Mouse (Mus musculus): Measurements from ENCODE around the gene Auts2. TPM values are rescaled to one million over a fixed set of nuclear protein-coding genes. Genes with fewer than 3 reads are reported as not detected.
A peak's percentile ranks its signal among the peaks of the same experiment; 100 is the strongest.

Auts2 gene
- polyA plus RNA-seq, 1 experiment from 2014 or later, result 47.7 TPM

- ATAC-seq (ENCODE audit: insufficient number of reproducible peaks, insufficient read depth, low FRiP score, low read depth), result peak; percentile 39; the same call in 1 of the 2 replicates
- no peaks in the 10 kb centered on the region for H3K9me3 ChIP-seq (ENCODE audit: control insufficient read depth, low read depth, low read length)
- H3K4me2 ChIP-seq (replicated peaks; ENCODE audit: low read depth, low read length), result no peak overlapping the region
- no peak overlapping the region for H3K27ac ChIP-seq (ENCODE audit: low read length)
- no peak overlapping the region for H3K9ac ChIP-seq (replicated peaks; ENCODE audit: low read depth, low read length)
- no peak overlapping the region for H3K4me3 ChIP-seq (ENCODE audit: low read depth, low read length)
- no peaks in the 10 kb centered on the region for H3K27me3 ChIP-seq (ENCODE audit: control insufficient read depth, insufficient read depth, low read length)
- H3K4me1 ChIP-seq (ENCODE audit: control insufficient read depth, insufficient read depth, low read length), result peaks cover 9% of the 10 kb centered on the region; the same call in 1 of the 2 replicates
- H3K36me3 ChIP-seq (ENCODE audit: control insufficient read depth, insufficient read depth, low read length), result no peaks in the 10 kb centered on the region
- WGBS, result 42% methylated on average over 14 of the region's 14 CpGs
Observed at GRCm38 (mm10) chr5:131600325-131601125, 942.6 kb downstream of the Auts2 start.

GRCm38 (mm10) chr5:131597503-131597902 is 945.6 kb downstream of the Auts2 start:
- Histone ChIP-seq H3K36me3 (ENCODE audit: control insufficient read depth, insufficient read depth, low read length) (no peaks in the 10 kb centered on the region), H3K4me2 (replicated peaks; ENCODE audit: low read depth, low read length) (no peak overlapping the region), H3K4me3 (ENCODE audit: low read depth, low read length) (no peak overlapping the region), H3K27me3 (ENCODE audit: control insufficient read depth, insufficient read depth, low read length) (no peaks in the 10 kb centered on the region), H3K9me3 (ENCODE audit: control insufficient read depth, low read depth, low read length) (no peaks in the 10 kb centered on the region), H3K9ac (replicated peaks; ENCODE audit: low read depth, low read length) (no peak overlapping the region), H3K27ac (ENCODE audit: low read length) (no peak overlapping the region), H3K4me1 (ENCODE audit: control insufficient read depth, insufficient read depth, low read length) (peaks cover 9% of the 10 kb centered on the region; the same call in 1 of the 2 replicates)
- ATAC-seq (ENCODE audit: insufficient number of reproducible peaks, insufficient read depth, low FRiP score, low read depth), result no peak
- WGBS, result 85% methylated on average over 3 of the region's 3 CpGs

- no peaks in the 10 kb centered on the region for H3K27me3 ChIP-seq (ENCODE audit: control insufficient read depth, insufficient read depth, low read length)
- no peaks in the 10 kb centered on the region for H3K9me3 ChIP-seq (ENCODE audit: control insufficient read depth, low read depth, low read length)
- no peaks in the 10 kb centered on the region for H3K36me3 ChIP-seq (ENCODE audit: control insufficient read depth, insufficient read depth, low read length)
- WGBS, result 17% methylated on average over 10 of the region's 10 CpGs
- no peak overlapping the region for H3K4me3 ChIP-seq (ENCODE audit: low read depth, low read length)
- H3K4me2 ChIP-seq (replicated peaks; ENCODE audit: low read depth, low read length), result no peak overlapping the region
- H3K27ac ChIP-seq (ENCODE audit: low read length), result no peak overlapping the region
- peaks cover 9% of the 10 kb centered on the region; the same call in 1 of the 2 replicates for H3K4me1 ChIP-seq (ENCODE audit: control insufficient read depth, insufficient read depth, low read length)
- H3K9ac ChIP-seq (replicated peaks; ENCODE audit: low read depth, low read length), result no peak overlapping the region
- no peak for ATAC-seq (ENCODE audit: insufficient number of reproducible peaks, insufficient read depth, low FRiP score, low read depth)
Observed at GRCm38 (mm10) chr5:131596591-131596990, 946.6 kb downstream of the Auts2 start.

- Histone ChIP-seq H3K36me3 (ENCODE audit: control insufficient read depth, insufficient read depth, low read length) (no peaks in the 10 kb centered on the region), H3K4me3 (ENCODE audit: low read depth, low read length) (no peak overlapping the region), H3K4me2 (replicated peaks; ENCODE audit: low read depth, low read length) (no peak overlapping the region), H3K27ac (ENCODE audit: low read length) (no peak overlapping the region), H3K9ac (replicated peaks; ENCODE audit: low read depth, low read length) (no peak overlapping the region), H3K27me3 (ENCODE audit: control insufficient read depth, insufficient read depth, low read length) (no peaks in the 10 kb centered on the region), H3K4me1 (ENCODE audit: control insufficient read depth, insufficient read depth, low read length) (peaks cover 9% of the 10 kb centered on the region; the same call in 1 of the 2 replicates), H3K9me3 (ENCODE audit: control insufficient read depth, low read depth, low read length) (no peaks in the 10 kb centered on the region)
- ATAC-seq (ENCODE audit: insufficient number of reproducible peaks, insufficient read depth, low FRiP score, low read depth), result no peak
- 51% methylated on average over 8 of the region's 8 CpGs for WGBS
Observed at GRCm38 (mm10) chr5:131595730-131596129, 947.4 kb downstream of the Auts2 start.

GRCm38 (mm10) chr5:131594597-131594996 is 948.5 kb downstream of the Auts2 start:
- no peaks in the 10 kb centered on the region for H3K9me3 ChIP-seq (ENCODE audit: control insufficient read depth, low read depth, low read length)
- H3K36me3 ChIP-seq (ENCODE audit: control insufficient read depth, insufficient read depth, low read length), result no peaks in the 10 kb centered on the region
- no peak overlapping the region for H3K4me2 ChIP-seq (replicated peaks; ENCODE audit: low read depth, low read length)
- WGBS, result 79% methylated on average over 3 of the region's 3 CpGs
- H3K4me3 ChIP-seq (ENCODE audit: low read depth, low read length), result no peak overlapping the region
- no peaks in the 10 kb centered on the region for H3K27me3 ChIP-seq (ENCODE audit: control insufficient read depth, insufficient read depth, low read length)
- H3K4me1 ChIP-seq (ENCODE audit: control insufficient read depth, insufficient read depth, low read length), result peaks cover 6% of the 10 kb centered on the region; the same call in 1 of the 2 replicates
- H3K9ac ChIP-seq (replicated peaks; ENCODE audit: low read depth, low read length), result no peak overlapping the region
- H3K27ac ChIP-seq (ENCODE audit: low read length), result no peak overlapping the region
- no peak for ATAC-seq (ENCODE audit: insufficient number of reproducible peaks, insufficient read depth, low FRiP score, low read depth)

- no peak for ATAC-seq (ENCODE audit: insufficient number of reproducible peaks, insufficient read depth, low FRiP score, low read depth)
- H3K27ac ChIP-seq (ENCODE audit: low read length), result no peak overlapping the region
- 79% methylated on average over 10 of the region's 10 CpGs for WGBS
- no peak overlapping the region for H3K4me3 ChIP-seq (ENCODE audit: low read depth, low read length)
- H3K4me1 ChIP-seq (ENCODE audit: control insufficient read depth, insufficient read depth, low read length), result peaks cover 6% of the 10 kb centered on the region; the same call in 1 of the 2 replicates
- no peaks in the 10 kb centered on the region for H3K9me3 ChIP-seq (ENCODE audit: control insufficient read depth, low read depth, low read length)
- H3K4me2 ChIP-seq (replicated peaks; ENCODE audit: low read depth, low read length), result no peak overlapping the region
- no peaks in the 10 kb centered on the region for H3K27me3 ChIP-seq (ENCODE audit: control insufficient read depth, insufficient read depth, low read length)
- H3K36me3 ChIP-seq (ENCODE audit: control insufficient read depth, insufficient read depth, low read length), result no peaks in the 10 kb centered on the region
- H3K9ac ChIP-seq (replicated peaks; ENCODE audit: low read depth, low read length), result no peak overlapping the region
Observed at GRCm38 (mm10) chr5:131593261-131593660, 949.9 kb downstream of the Auts2 start.

GRCm38 (mm10) chr5:131589948-131590467 is 953.1 kb downstream of the Auts2 start:
- Histone ChIP-seq H3K36me3 (ENCODE audit: control insufficient read depth, insufficient read depth, low read length) (no peaks in the 10 kb centered on the region), H3K4me2 (replicated peaks; ENCODE audit: low read depth, low read length) (no peak overlapping the region), H3K9me3 (ENCODE audit: control insufficient read depth, low read depth, low read length) (no peaks in the 10 kb centered on the region), H3K4me1 (ENCODE audit: control insufficient read depth, insufficient read depth, low read length) (peaks cover 14% of the 10 kb centered on the region), H3K27me3 (ENCODE audit: control insufficient read depth, insufficient read depth, low read length) (no peaks in the 10 kb centered on the region), H3K4me3 (ENCODE audit: low read depth, low read length) (no peak overlapping the region), H3K27ac (ENCODE audit: low read length) (no peak overlapping the region), H3K9ac (replicated peaks; ENCODE audit: low read depth, low read length) (no peak overlapping the region)
- 70% methylated on average over 6 of the region's 6 CpGs for WGBS
- no peak for ATAC-seq (ENCODE audit: insufficient number of reproducible peaks, insufficient read depth, low FRiP score, low read depth)

GRCm38 (mm10) chr5:131586332-131586700 is 956.8 kb downstream of the Auts2 start:
- Histone ChIP-seq H3K4me1 (ENCODE audit: control insufficient read depth, insufficient read depth, low read length) (peaks cover 19% of the 10 kb centered on the region), H3K4me2 (replicated peaks; ENCODE audit: low read depth, low read length) (no peak overlapping the region), H3K27ac (ENCODE audit: low read length) (no peak overlapping the region), H3K36me3 (ENCODE audit: control insufficient read depth, insufficient read depth, low read length) (no peaks in the 10 kb centered on the region), H3K27me3 (ENCODE audit: control insufficient read depth, insufficient read depth, low read length) (no peaks in the 10 kb centered on the region), H3K9me3 (ENCODE audit: control insufficient read depth, low read depth, low read length) (no peaks in the 10 kb centered on the region), H3K9ac (replicated peaks; ENCODE audit: low read depth, low read length) (no peak overlapping the region), H3K4me3 (ENCODE audit: low read depth, low read length) (no peak overlapping the region)
- WGBS, result 53% methylated on average over 5 of the region's 5 CpGs
- no peak for ATAC-seq (ENCODE audit: insufficient number of reproducible peaks, insufficient read depth, low FRiP score, low read depth)

Data from stomach, embryonic 14.5 days (tissue).